Mouse (Mus musculus): Measurements from ENCODE around the gene Olfr691. TPM values are rescaled to one million over a fixed set of nuclear protein-coding genes. Genes with fewer than 3 reads are reported as not detected.

The Olfr691 gene
- polyA plus RNA-seq (2014; fragmentation: Illumina TruSeq; extraction: RNeasy Lipid Tissue Mini Kit (QIAGEN cat#74804); ENCODE audit: low read depth, low replicate concordance), result not detected

GRCm38 (mm10) chr7:105342170-105342569 is at the start of gene Olfr691:
TSS of gene Olfr691 (minus strand) at chr7:105342270.

DNA sequence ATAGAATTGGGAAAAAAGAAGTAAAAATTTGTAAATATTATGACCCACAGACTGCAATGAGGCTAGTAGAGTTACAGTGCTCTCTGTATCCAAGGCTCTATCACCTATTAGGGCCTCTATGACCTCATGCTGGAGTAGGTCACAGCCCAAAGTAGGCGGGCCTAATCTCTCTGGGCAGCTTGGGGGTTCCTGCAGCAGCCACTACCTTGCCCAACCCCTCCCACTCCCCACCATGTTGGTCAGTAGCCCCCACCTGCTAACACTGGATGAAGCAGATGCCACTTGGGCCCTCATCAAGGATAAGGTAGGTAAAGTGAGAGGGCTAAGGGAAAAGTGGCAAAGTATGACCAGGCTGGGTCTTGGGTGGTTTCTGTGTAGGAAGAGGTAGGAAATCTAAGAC is 32.8 kb upstream of the Olfr691 start, which contains the start of gene Gm5901:
Gene Gm5901 (plus strand): TSS at position 173 of the 400 bp plus-strand sequence.

GRCm38 (mm10) chr7:105367930-105368329 is 25.9 kb upstream of the Olfr691 start, which contains the start of gene Olfr692:
TSS of gene Olfr692 (plus strand) at chr7:105368230.

GRCm38 (mm10) chr7:105334004-105334403 is 8.1 kb downstream of the Olfr691 start, which contains the start of gene Olfr690:
TSS of gene Olfr690 (minus strand) at chr7:105334104.

DNA sequence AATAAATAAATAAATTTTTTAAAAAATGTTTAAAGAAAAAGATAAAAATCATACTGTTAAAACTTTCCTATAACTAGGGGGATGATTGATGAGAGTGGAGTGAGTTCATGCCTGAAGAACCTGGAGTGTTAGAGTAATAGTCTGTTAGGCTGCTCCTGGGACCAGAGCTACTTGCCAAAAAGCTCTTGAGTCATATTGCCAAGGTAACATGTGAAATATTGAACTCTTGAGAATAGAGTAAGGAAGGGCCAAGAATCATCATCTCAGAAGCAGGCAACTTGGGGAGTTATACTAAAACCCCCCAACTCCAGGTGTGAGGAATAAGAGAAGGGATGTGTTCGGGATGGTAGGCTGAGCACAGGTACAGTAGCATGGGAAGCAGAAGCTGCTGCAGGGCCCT is 31.2 kb downstream of the Olfr691 start, which contains the start of gene Olfr689:
Gene Olfr689 (plus strand): TSS at position 301 of the 400 bp plus-strand sequence.

GRCm38 (mm10) chr7:105287795-105288194 is 54.3 kb downstream of the Olfr691 start, which contains the start of gene Olfr688:
TSS of gene Olfr688 (plus strand) at chr7:105288095.

Other genes with a start within 250 kb of the Olfr691 start
- gene Olfr680-ps1, start 249.5 kb downstream of the Olfr691 start, polyA plus RNA-seq (2014; fragmentation: Illumina TruSeq; extraction: RNeasy Lipid Tissue Mini Kit (QIAGEN cat#74804); ENCODE audit: low read depth, low replicate concordance), result not detected
- gene Olfr681, start 225.4 kb downstream of the Olfr691 start, polyA plus RNA-seq (2014; fragmentation: Illumina TruSeq; extraction: RNeasy Lipid Tissue Mini Kit (QIAGEN cat#74804); ENCODE audit: low read depth, low replicate concordance), result not detected
- not detected for gene Olfr683, start 195.3 kb downstream of the Olfr691 start, polyA plus RNA-seq (2014; fragmentation: Illumina TruSeq; extraction: RNeasy Lipid Tissue Mini Kit (QIAGEN cat#74804); ENCODE audit: low read depth, low replicate concordance)
- gene Olfr684, start 178.6 kb downstream of the Olfr691 start, polyA plus RNA-seq (2014; fragmentation: Illumina TruSeq; extraction: RNeasy Lipid Tissue Mini Kit (QIAGEN cat#74804); ENCODE audit: low read depth, low replicate concordance), result not detected
- gene Olfr685, start 156.3 kb downstream of the Olfr691 start, polyA plus RNA-seq (2014; fragmentation: Illumina TruSeq; extraction: RNeasy Lipid Tissue Mini Kit (QIAGEN cat#74804); ENCODE audit: low read depth, low replicate concordance), result not detected
- not detected for gene Olfr686, start 134.8 kb downstream of the Olfr691 start, polyA plus RNA-seq (2014; fragmentation: Illumina TruSeq; extraction: RNeasy Lipid Tissue Mini Kit (QIAGEN cat#74804); ENCODE audit: low read depth, low replicate concordance)
- gene Olfr688, start 54.2 kb downstream of the Olfr691 start, polyA plus RNA-seq (2014; fragmentation: Illumina TruSeq; extraction: RNeasy Lipid Tissue Mini Kit (QIAGEN cat#74804); ENCODE audit: low read depth, low replicate concordance), result not detected
- gene Olfr689, start 31.1 kb downstream of the Olfr691 start, polyA plus RNA-seq (2014; fragmentation: Illumina TruSeq; extraction: RNeasy Lipid Tissue Mini Kit (QIAGEN cat#74804); ENCODE audit: low read depth, low replicate concordance), result not detected
- gene Olfr690, start 8.2 kb downstream of the Olfr691 start, polyA plus RNA-seq (2014; fragmentation: Illumina TruSeq; extraction: RNeasy Lipid Tissue Mini Kit (QIAGEN cat#74804); ENCODE audit: low read depth, low replicate concordance), result not detected
- not detected for gene Olfr692, start 26.0 kb upstream of the Olfr691 start, polyA plus RNA-seq (2014; fragmentation: Illumina TruSeq; extraction: RNeasy Lipid Tissue Mini Kit (QIAGEN cat#74804); ENCODE audit: low read depth, low replicate concordance)
- gene Gm5901, start 32.8 kb upstream of the Olfr691 start, polyA plus RNA-seq (2014; fragmentation: Illumina TruSeq; extraction: RNeasy Lipid Tissue Mini Kit (QIAGEN cat#74804); ENCODE audit: low read depth, low replicate concordance), result not detected
- 61.1 TPM for gene Fam160a2, start 57.8 kb upstream of the Olfr691 start, polyA plus RNA-seq (2014; fragmentation: Illumina TruSeq; extraction: RNeasy Lipid Tissue Mini Kit (QIAGEN cat#74804); ENCODE audit: low read depth, low replicate concordance)
- 0.16 TPM for gene Cnga4, start 62.3 kb upstream of the Olfr691 start, polyA plus RNA-seq (2014; fragmentation: Illumina TruSeq; extraction: RNeasy Lipid Tissue Mini Kit (QIAGEN cat#74804); ENCODE audit: low read depth, low replicate concordance)
- not detected for gene Cckbr, start 83.5 kb upstream of the Olfr691 start, polyA plus RNA-seq (2014; fragmentation: Illumina TruSeq; extraction: RNeasy Lipid Tissue Mini Kit (QIAGEN cat#74804); ENCODE audit: low read depth, low replicate concordance)
- gene Cavin3, start 140.0 kb upstream of the Olfr691 start, polyA plus RNA-seq (2014; fragmentation: Illumina TruSeq; extraction: RNeasy Lipid Tissue Mini Kit (QIAGEN cat#74804); ENCODE audit: low read depth, low replicate concordance), result 9.2 TPM
- 2.7 TPM for gene Smpd1, start 212.1 kb upstream of the Olfr691 start, polyA plus RNA-seq (2014; fragmentation: Illumina TruSeq; extraction: RNeasy Lipid Tissue Mini Kit (QIAGEN cat#74804); ENCODE audit: low read depth, low replicate concordance)
- not detected for gene Apbb1, start 239.4 kb upstream of the Olfr691 start, polyA plus RNA-seq (2014; fragmentation: Illumina TruSeq; extraction: RNeasy Lipid Tissue Mini Kit (QIAGEN cat#74804); ENCODE audit: low read depth, low replicate concordance)